Mouse (Mus musculus): ENCODE data around the gene Plac1. TPM values are rescaled to one million over a fixed set of nuclear protein-coding genes. Genes with fewer than 3 reads are reported as not detected.

The Plac1 gene
- polyA plus RNA-seq, 1 experiment = not detected

- Histone ChIP-seq H3K27ac (ENCODE audit: insufficient read depth, low read length) (no peak overlapping the region), H3K4me1 (ENCODE audit: control insufficient read depth, insufficient read depth, insufficient read length) (no peaks in the 10 kb centered on the region), H3K4me3 (ENCODE audit: extremely low read depth, insufficient read depth, insufficient read length) (no peak overlapping the region), H3K27me3 (ENCODE audit: control insufficient read depth, insufficient read depth, low read length) (no peaks in the 10 kb centered on the region), H3K36me3 (ENCODE audit: control insufficient read depth, insufficient read depth, low read length) (no peaks in the 10 kb centered on the region)
- no peak for TF ChIP-seq CTCF (IDR thresholded peaks at IDR 0.05; ENCODE audit: extremely low read depth, insufficient read depth, insufficient read length, insufficient replicate concordance)
- TF ChIP-seq POLR2A (IDR thresholded peaks at IDR 0.05; ENCODE audit: low read depth, low read length) = no peak
- no peak for DNase-seq (ENCODE audit: low read depth in 1 of 2, low spot score in 2 of 2)
- 88% methylated on average over 9 of the region's 9 CpGs for WGBS
Measured at GRCm38 (mm10) chrX:53220855-53221254, 19.1 kb downstream of the Plac1 start.

DNA sequence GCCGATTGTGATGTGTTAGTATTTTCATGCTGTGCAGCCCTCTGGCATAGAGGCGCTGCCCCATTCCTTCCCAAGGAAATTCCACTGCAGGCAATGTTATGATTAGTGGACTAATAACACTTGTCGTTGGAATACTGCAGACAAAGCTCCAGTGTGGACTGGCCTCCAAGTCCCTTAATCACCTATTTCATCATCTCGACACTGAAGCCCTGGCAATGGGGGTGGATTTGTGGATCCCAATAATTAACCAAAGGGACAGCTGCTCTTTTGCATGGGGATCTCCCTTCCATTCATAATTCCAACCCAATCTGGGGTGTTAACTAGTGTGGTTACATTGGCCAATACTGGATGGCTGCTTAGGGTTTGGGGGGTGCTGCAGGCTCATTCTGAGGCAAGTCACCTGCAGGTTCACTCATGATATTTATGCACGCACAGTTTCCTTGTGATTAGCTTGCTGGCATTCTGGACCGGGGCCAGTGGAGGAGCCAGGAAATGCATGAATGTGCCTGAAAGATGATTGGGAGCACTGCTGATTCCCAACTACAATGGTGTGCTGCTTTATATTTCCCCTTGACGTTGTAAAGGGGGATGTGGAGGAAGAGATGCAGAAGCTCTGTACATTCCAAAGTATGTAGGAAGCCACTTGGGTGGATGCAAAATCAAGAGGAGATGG lies 25.2 kb downstream of the Plac1 start:
- no peak for DNase-seq (ENCODE audit: low read depth in 1 of 2, low spot score in 2 of 2)
- no peaks in the 10 kb centered on the region for H3K4me1 ChIP-seq (ENCODE audit: control insufficient read depth, insufficient read depth, insufficient read length)
- no peak overlapping the region for H3K4me3 ChIP-seq (ENCODE audit: extremely low read depth, insufficient read depth, insufficient read length)
- 82% methylated on average over 7 of the region's 7 CpGs for WGBS
- H3K36me3 ChIP-seq (ENCODE audit: control insufficient read depth, insufficient read depth, low read length) = no peaks in the 10 kb centered on the region
- no peaks in the 10 kb centered on the region for H3K27me3 ChIP-seq (ENCODE audit: control insufficient read depth, insufficient read depth, low read length)
- TF ChIP-seq CTCF (IDR thresholded peaks at IDR 0.05; ENCODE audit: extremely low read depth, insufficient read depth, insufficient read length, insufficient replicate concordance) = no peak
- TF ChIP-seq POLR2A (IDR thresholded peaks at IDR 0.05; ENCODE audit: low read depth, low read length) = no peak
- H3K27ac ChIP-seq (ENCODE audit: insufficient read depth, low read length) = no peak overlapping the region

GRCm38 (mm10) chrX:53213838-53214237 lies 26.1 kb downstream of the Plac1 start:
- H3K27me3 ChIP-seq (ENCODE audit: control insufficient read depth, insufficient read depth, low read length) = no peaks in the 10 kb centered on the region
- 73% methylated on average over 2 of the region's 2 CpGs for WGBS
- no peak overlapping the region for H3K27ac ChIP-seq (ENCODE audit: insufficient read depth, low read length)

GRCm38 (mm10) chrX:53212485-53212884 lies 27.4 kb downstream of the Plac1 start:
- no peaks in the 10 kb centered on the region for H3K27me3 ChIP-seq (ENCODE audit: control insufficient read depth, insufficient read depth, low read length)
- DNase-seq (ENCODE audit: low read depth in 1 of 2, low spot score in 2 of 2) = no peak
- H3K4me3 ChIP-seq (ENCODE audit: extremely low read depth, insufficient read depth, insufficient read length) = no peak overlapping the region
- TF ChIP-seq POLR2A (IDR thresholded peaks at IDR 0.05; ENCODE audit: low read depth, low read length) = no peak
- no peaks in the 10 kb centered on the region for H3K4me1 ChIP-seq (ENCODE audit: control insufficient read depth, insufficient read depth, insufficient read length)
- WGBS = 76% methylated on average over 9 of the region's 9 CpGs
- no peak overlapping the region for H3K27ac ChIP-seq (ENCODE audit: insufficient read depth, low read length)
- H3K36me3 ChIP-seq (ENCODE audit: control insufficient read depth, insufficient read depth, low read length) = no peaks in the 10 kb centered on the region

More at GRCm38 (mm10) chrX:53213838-53214237, 26.1 kb downstream of the Plac1 start:
- Histone ChIP-seq H3K4me1 (ENCODE audit: control insufficient read depth, insufficient read depth, insufficient read length) (no peaks in the 10 kb centered on the region), H3K36me3 (ENCODE audit: control insufficient read depth, insufficient read depth, low read length) (no peaks in the 10 kb centered on the region), H3K4me3 (ENCODE audit: extremely low read depth, insufficient read depth, insufficient read length) (no peak overlapping the region)
- DNase-seq (ENCODE audit: low read depth in 1 of 2, low spot score in 2 of 2) = no peak
- TF ChIP-seq CTCF (IDR thresholded peaks at IDR 0.05; ENCODE audit: extremely low read depth, insufficient read depth, insufficient read length, insufficient replicate concordance) (no peak), POLR2A (IDR thresholded peaks at IDR 0.05; ENCODE audit: low read depth, low read length) (no peak)

- TF ChIP-seq CTCF (IDR thresholded peaks at IDR 0.05; ENCODE audit: extremely low read depth, insufficient read depth, insufficient read length, insufficient replicate concordance) (no peak), POLR2A (IDR thresholded peaks at IDR 0.05; ENCODE audit: low read depth, low read length) (no peak)
- no peaks in the 10 kb centered on the region for H3K27me3 ChIP-seq (ENCODE audit: control insufficient read depth, insufficient read depth, low read length)
- 79% methylated on average over 7 of the region's 7 CpGs for WGBS
Measured at GRCm38 (mm10) chrX:53211756-53212483, 28.0 kb downstream of the Plac1 start.

DNA sequence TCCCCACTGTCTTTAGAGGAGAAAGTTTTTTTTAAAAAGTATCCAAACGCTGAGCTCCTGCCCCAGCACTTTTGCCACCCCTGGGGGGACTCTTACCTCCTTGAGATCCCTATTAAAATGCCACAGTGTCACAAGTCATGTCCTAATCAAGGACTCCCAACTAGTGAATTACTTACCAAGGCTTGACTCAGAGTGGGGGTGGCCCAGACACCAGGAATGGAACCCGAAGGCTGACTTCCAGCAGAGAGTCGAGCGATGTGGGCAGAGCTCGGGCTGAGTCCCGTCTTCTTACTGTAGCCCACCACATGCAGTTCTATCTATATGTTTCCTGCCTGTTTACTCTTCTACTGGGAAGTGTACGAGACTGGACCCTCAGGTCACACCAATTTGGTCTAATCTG lies 30.5 kb downstream of the Plac1 start:
- Histone ChIP-seq H3K27ac (ENCODE audit: insufficient read depth, low read length) (no peak overlapping the region), H3K4me1 (ENCODE audit: control insufficient read depth, insufficient read depth, insufficient read length) (no peaks in the 10 kb centered on the region), H3K36me3 (ENCODE audit: control insufficient read depth, insufficient read depth, low read length) (no peaks in the 10 kb centered on the region), H3K27me3 (ENCODE audit: control insufficient read depth, insufficient read depth, low read length) (no peaks in the 10 kb centered on the region), H3K4me3 (ENCODE audit: extremely low read depth, insufficient read depth, insufficient read length) (no peak overlapping the region)
- TF ChIP-seq CTCF (IDR thresholded peaks at IDR 0.05; ENCODE audit: extremely low read depth, insufficient read depth, insufficient read length, insufficient replicate concordance) (no peak), POLR2A (IDR thresholded peaks at IDR 0.05; ENCODE audit: low read depth, low read length) (no peak)
- no peak for DNase-seq (ENCODE audit: low read depth in 1 of 2, low spot score in 2 of 2)
- 87% methylated on average over 7 of the region's 7 CpGs for WGBS

More at GRCm38 (mm10) chrX:53211756-53212483, 28.0 kb downstream of the Plac1 start:
- no peaks in the 10 kb centered on the region for H3K36me3 ChIP-seq (ENCODE audit: control insufficient read depth, insufficient read depth, low read length)
- no peaks in the 10 kb centered on the region for H3K4me1 ChIP-seq (ENCODE audit: control insufficient read depth, insufficient read depth, insufficient read length)
- no peak for DNase-seq (ENCODE audit: low read depth in 1 of 2, low spot score in 2 of 2)
- no peak overlapping the region for H3K4me3 ChIP-seq (ENCODE audit: extremely low read depth, insufficient read depth, insufficient read length)
- no peak overlapping the region for H3K27ac ChIP-seq (ENCODE audit: insufficient read depth, low read length)

All from spleen, adult 2 months (tissue).